Mouse (Mus musculus) limb, embryonic 12.5 days (tissue): Measurements from ENCODE around the gene Arcn1. TPM values are rescaled to one million over a fixed set of nuclear protein-coding genes. Genes with fewer than 3 reads are reported as not detected.

Source experiments
- ATAC-seq: fragments of 200-750 bp; cut with Nextera tagmentation; 2 replicates; pipeline ENCODE4 v1.8.0; 2017; ENCODE audit warnings: low read depth, moderate TSS enrichment; ENCODE audit not compliant: insufficient number of reproducible peaks, insufficient read depth, low FRiP score, low TSS enrichment
- H3K27ac ChIP-seq: fragments of 300-500 bp; sonication (generic); 2 replicates; pipeline ENCODE4 v1.5.1; 2016; ENCODE audit warnings: mild to moderate bottlenecking, moderate library complexity
- H3K27me3 ChIP-seq: fragments of 300-500 bp; sonication (generic); 2 replicates; pipeline ENCODE4 v1.6.1; 2016; ENCODE audit warnings: mild to moderate bottlenecking, moderate library complexity
- H3K36me3 ChIP-seq: fragments of 300-500 bp; sonication (generic); 2 replicates; pipeline ENCODE4 v1.6.1; 2016; ENCODE audit warnings: mild to moderate bottlenecking, moderate library complexity
- H3K4me1 ChIP-seq: fragments of 300-500 bp; sonication (generic); replicated peaks from 2 replicates; pipeline ENCODE4 v1.6.1; 2016
- H3K4me2 ChIP-seq: fragments of 300-500 bp; sonication (generic); 2 replicates; pipeline ENCODE4 v1.6.1; 2016; ENCODE audit warnings: mild to moderate bottlenecking, moderate library complexity
- H3K4me3 ChIP-seq: fragments of 300-500 bp; sonication (generic); replicated peaks from 2 replicates; pipeline ENCODE4 v1.5.1; 2016; ENCODE audit warnings: mild to moderate bottlenecking
- H3K9ac ChIP-seq: fragments of 300-500 bp; sonication (generic); replicated peaks from 2 replicates; pipeline ENCODE4 v1.6.1; 2016; ENCODE audit warnings: mild to moderate bottlenecking, moderate library complexity
- H3K9me3 ChIP-seq: fragments of 300-500 bp; sonication (generic); 2 replicates; pipeline ENCODE4 v1.6.1; 2016; ENCODE audit warnings: mild to moderate bottlenecking, moderate library complexity
- WGBS: fragments of 180-500 bp; shearing (Covaris S2); methylation state at CpG from one replicate; pipeline ENCODE4 v1.1.7; 2016; 5-methylcytosine and 5-hydroxymethylcytosine counted together
- polyA plus RNA-seq: library from polyadenylated mRNA; unstranded; fragments of >200 nt; fragmentation: Nextera tagmentation; extraction: Ambion mirVana; gene quantifications from 2 replicates; pipeline ENCODE4 v1.2.1, GENCODE M21; 2016

Gene Arcn1
- polyA plus RNA-seq, 1 experiment from 2014 or later = 194 TPM

- Histone ChIP-seq H3K4me2 (peak overlapping the region; percentile 68; the same call in 1 of the 2 replicates), H3K27me3 (no peaks in the 10 kb centered on the region), H3K4me3 (no peak overlapping the region), H3K4me1 (peaks cover 30% of the 10 kb centered on the region), H3K9ac (no peak overlapping the region), H3K27ac (no peak overlapping the region), H3K36me3 (peaks cover 68% of the 10 kb centered on the region), H3K9me3 (no peaks in the 10 kb centered on the region)
- ATAC-seq = no peak
- 78% methylated on average over 12 of the region's 12 CpGs for whole genome bisulfite sequencing
These were observed 48.6 kb downstream of the Arcn1 start for GRCm38 (mm10) chr9:44718937-44719631.

GRCm38 (mm10) chr9:44717822-44718242, 49.8 kb downstream of the Arcn1 start:
- no peak for ATAC-seq
- 87% methylated on average over 10 of the region's 10 CpGs for WGBS
- Histone ChIP-seq H3K27ac (no peak overlapping the region), H3K4me1 (peaks cover 25% of the 10 kb centered on the region), H3K9ac (no peak overlapping the region), H3K27me3 (no peaks in the 10 kb centered on the region), H3K4me2 (no peak overlapping the region), H3K36me3 (peaks cover 68% of the 10 kb centered on the region), H3K4me3 (no peak overlapping the region), H3K9me3 (no peaks in the 10 kb centered on the region)

GRCm38 (mm10) chr9:44716997-44717821, 50.4 kb downstream of the Arcn1 start:
- peaks cover 25% of the 10 kb centered on the region for H3K4me1 ChIP-seq
- H3K9ac ChIP-seq = no peak overlapping the region
- H3K27ac ChIP-seq = no peak overlapping the region
- no peaks in the 10 kb centered on the region for H3K9me3 ChIP-seq
- H3K4me3 ChIP-seq = no peak overlapping the region
- H3K36me3 ChIP-seq = peaks cover 71% of the 10 kb centered on the region
- WGBS = 84% methylated on average over 6 of the region's 6 CpGs
- ATAC-seq = no peak
- H3K27me3 ChIP-seq = no peaks in the 10 kb centered on the region
- H3K4me2 ChIP-seq = no peak overlapping the region

GRCm38 (mm10) chr9:44715705-44716362, 51.8 kb downstream of the Arcn1 start:
- no peak overlapping the region for H3K4me3 ChIP-seq
- peaks cover 82% of the 10 kb centered on the region for H3K36me3 ChIP-seq
- H3K27ac ChIP-seq = no peak overlapping the region
- 93% methylated on average over 29 of the region's 29 CpGs for WGBS
- H3K4me1 ChIP-seq = peaks cover 19% of the 10 kb centered on the region
- H3K9me3 ChIP-seq = no peaks in the 10 kb centered on the region
- no peak for ATAC-seq
- no peak overlapping the region for H3K4me2 ChIP-seq
- H3K27me3 ChIP-seq = no peaks in the 10 kb centered on the region
- no peak overlapping the region for H3K9ac ChIP-seq

- Histone ChIP-seq H3K36me3 (peaks cover 89% of the 10 kb centered on the region), H3K4me3 (no peak overlapping the region), H3K4me2 (no peak overlapping the region), H3K4me1 (peaks cover 12% of the 10 kb centered on the region), H3K9me3 (no peaks in the 10 kb centered on the region), H3K9ac (no peak overlapping the region), H3K27me3 (no peaks in the 10 kb centered on the region), H3K27ac (no peak overlapping the region)
- ATAC-seq = no peak
- 89% methylated on average over 17 of the region's 17 CpGs for WGBS
These were observed 52.5 kb downstream of the Arcn1 start for GRCm38 (mm10) chr9:44715109-44715508.

GRCm38 (mm10) chr9:44713574-44713973, 54.1 kb downstream of the Arcn1 start:
- ATAC-seq = no peak
- Histone ChIP-seq H3K27me3 (no peaks in the 10 kb centered on the region), H3K36me3 (peaks cover 96% of the 10 kb centered on the region), H3K4me2 (no peak overlapping the region), H3K4me1 (peaks cover 10% of the 10 kb centered on the region), H3K27ac (no peak overlapping the region), H3K9ac (no peak overlapping the region), H3K4me3 (no peak overlapping the region), H3K9me3 (no peaks in the 10 kb centered on the region)
- 81% methylated on average over 2 of the region's 2 CpGs for WGBS

- Histone ChIP-seq H3K4me2 (no peak overlapping the region), H3K4me3 (no peak overlapping the region), H3K27me3 (no peaks in the 10 kb centered on the region), H3K27ac (no peak overlapping the region), H3K4me1 (peaks cover 13% of the 10 kb centered on the region), H3K9ac (no peak overlapping the region), H3K36me3 (peaks cover 92% of the 10 kb centered on the region), H3K9me3 (no peaks in the 10 kb centered on the region)
- WGBS = 83% methylated on average over 6 of the region's 6 CpGs
- no peak for ATAC-seq
These were observed 54.6 kb downstream of the Arcn1 start for GRCm38 (mm10) chr9:44713080-44713479.

GRCm38 (mm10) chr9:44711602-44712001, 56.0 kb downstream of the Arcn1 start:
- Histone ChIP-seq H3K36me3 (peaks cover 89% of the 10 kb centered on the region), H3K27ac (no peak overlapping the region), H3K27me3 (no peaks in the 10 kb centered on the region), H3K4me3 (no peak overlapping the region), H3K4me1 (peaks cover 19% of the 10 kb centered on the region), H3K4me2 (no peak overlapping the region), H3K9me3 (no peaks in the 10 kb centered on the region), H3K9ac (no peak overlapping the region)
- 65% methylated on average over 17 of the region's 17 CpGs for WGBS
- ATAC-seq = no peak

- H3K9me3 ChIP-seq = no peaks in the 10 kb centered on the region
- no peaks in the 10 kb centered on the region for H3K27me3 ChIP-seq
- no peak overlapping the region for H3K27ac ChIP-seq
- H3K9ac ChIP-seq = no peak overlapping the region
- ATAC-seq = no peak
- no peak overlapping the region for H3K4me3 ChIP-seq
- peaks cover 89% of the 10 kb centered on the region for H3K36me3 ChIP-seq
- peaks cover 19% of the 10 kb centered on the region for H3K4me1 ChIP-seq
- WGBS = 79% methylated on average over 5 of the region's 5 CpGs
- H3K4me2 ChIP-seq = no peak overlapping the region
These were observed 57.4 kb downstream of the Arcn1 start for GRCm38 (mm10) chr9:44710213-44710612.

GRCm38 (mm10) chr9:44709600-44709999, 58.0 kb downstream of the Arcn1 start:
- Histone ChIP-seq H3K36me3 (peaks cover 89% of the 10 kb centered on the region), H3K4me1 (peaks cover 19% of the 10 kb centered on the region), H3K9me3 (no peaks in the 10 kb centered on the region), H3K27ac (peak overlapping the region; percentile 81; the same call in 1 of the 2 replicates), H3K9ac (no peak overlapping the region), H3K27me3 (no peaks in the 10 kb centered on the region), H3K4me3 (no peak overlapping the region), H3K4me2 (no peak overlapping the region)
- 52% methylated on average over 2 of the region's 2 CpGs for WGBS
- ATAC-seq = no peak

GRCm38 (mm10) chr9:44708925-44709324, 58.7 kb downstream of the Arcn1 start:
- Histone ChIP-seq H3K9me3 (no peaks in the 10 kb centered on the region), H3K4me2 (peak overlapping the region; percentile 77), H3K4me1 (peaks cover 19% of the 10 kb centered on the region), H3K9ac (peak overlapping the region; percentile 65), H3K4me3 (peak overlapping the region; percentile 46), H3K27me3 (no peaks in the 10 kb centered on the region), H3K27ac (peak overlapping the region; percentile 81), H3K36me3 (peaks cover 90% of the 10 kb centered on the region)
- 15% methylated on average over 6 of the region's 6 CpGs for WGBS
- peak; percentile 50 for ATAC-seq
